Mouse (Mus musculus) stomach, embryonic 15.5 days (tissue): ENCODE data around the gene Vmn2r69. TPM values are rescaled to one million over a fixed set of nuclear protein-coding genes. Genes with fewer than 3 reads are reported as not detected.

Experiments
- ATAC-seq: fragments of 200-750 bp; cut with Nextera tagmentation; 2 replicates; pipeline ENCODE4 v1.8.0; 2017; ENCODE audit warnings: low read depth, moderate number of reproducible peaks, moderate TSS enrichment; ENCODE audit not compliant: insufficient read depth, low FRiP score
- H3K27ac ChIP-seq: fragments of 300-500 bp; sonication (generic); 2 replicates; pipeline ENCODE4 v1.5.1; 2015; ENCODE audit warnings: mild to moderate bottlenecking, inconsistent platforms
- H3K27me3 ChIP-seq: fragments of 300-500 bp; sonication (generic); replicated peaks from 2 replicates; pipeline ENCODE4 v1.6.1; 2015; ENCODE audit warnings: inconsistent platforms
- H3K36me3 ChIP-seq: fragments of 300-500 bp; sonication (generic); 2 replicates; pipeline ENCODE4 v1.6.1; 2015; ENCODE audit warnings: inconsistent platforms
- H3K4me1 ChIP-seq: fragments of 300-500 bp; sonication (generic); 2 replicates; pipeline ENCODE4 v1.6.1; 2015; ENCODE audit warnings: inconsistent platforms
- H3K4me2 ChIP-seq: fragments of 300-500 bp; sonication (generic); 2 replicates; pipeline ENCODE4 v1.6.1; 2015; ENCODE audit warnings: mild to moderate bottlenecking, inconsistent platforms
- H3K4me3 ChIP-seq: fragments of 300-500 bp; sonication (generic); replicated peaks from 2 replicates; pipeline ENCODE4 v1.5.1; 2015; ENCODE audit warnings: inconsistent platforms
- H3K9ac ChIP-seq: fragments of 300-500 bp; sonication (generic); 2 replicates; pipeline ENCODE4 v1.6.1; 2015; ENCODE audit warnings: inconsistent platforms
- H3K9me3 ChIP-seq: fragments of 300-500 bp; sonication (generic); 2 replicates; pipeline ENCODE4 v1.6.1; 2016; ENCODE audit warnings: inconsistent platforms
- WGBS: fragments of 180-500 bp; shearing (Covaris S2); methylation state at CpG from one replicate; pipeline ENCODE4 v1.1.7; 2015; 5-methylcytosine and 5-hydroxymethylcytosine counted together
- polyA plus RNA-seq: library from polyadenylated mRNA; unstranded; fragments of >200 nt; fragmentation: Nextera tagmentation; extraction: Ambion mirVana; gene quantifications from 2 replicates; pipeline ENCODE4 v1.2.1, GENCODE M21; 2015

Gene Vmn2r69
- not detected in 2 replicates for polyA plus RNA-seq

DNA sequence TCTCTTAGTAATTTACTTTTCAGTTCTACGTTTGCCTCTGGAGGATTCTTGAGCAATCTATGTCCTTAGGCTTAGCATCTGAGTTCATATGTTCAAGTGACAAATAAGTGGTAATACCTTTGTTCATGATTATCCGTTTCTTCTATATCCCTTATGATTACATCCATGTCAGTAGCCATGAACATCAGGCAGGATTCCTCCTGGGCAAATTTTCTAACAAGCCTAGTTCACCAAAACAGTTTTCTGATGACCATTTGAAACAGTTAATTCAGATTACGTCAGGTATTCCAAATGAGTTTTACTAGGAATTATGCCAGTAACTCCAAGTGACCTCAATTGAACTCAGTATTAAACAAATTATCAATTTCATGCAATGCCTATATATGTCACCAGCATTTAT is at the start of gene Vmn2r69:
Vmn2r69 (minus strand) TSS at position 101 of the 400 bp plus-strand sequence.
- no peaks in the 10 kb centered on the region for H3K9me3 ChIP-seq
- H3K4me1 ChIP-seq = no peaks in the 10 kb centered on the region
- no peak within 1 kb of the TSS for H3K9ac ChIP-seq
- no peaks in the 10 kb centered on the region for H3K36me3 ChIP-seq
- no peak within 1 kb of the TSS for H3K4me2 ChIP-seq
- ATAC-seq = no peak
- H3K27me3 ChIP-seq = no peaks in the 10 kb centered on the region
- no peak within 1 kb of the TSS for H3K4me3 ChIP-seq
- 70% methylated on average over 3 of the region's 3 CpGs for WGBS
- no peak within 1 kb of the TSS for H3K27ac ChIP-seq

Other genes starting within 250 kb of the Vmn2r69 start
- not detected in 2 replicates for gene Vmn2r68, start 178.1 kb downstream of the Vmn2r69 start, polyA plus RNA-seq
- gene Vmn2r71, start 147.2 kb upstream of the Vmn2r69 start, polyA plus RNA-seq = not detected in 2 replicates
- not detected in 2 replicates for gene Vmn2r70, start 153.3 kb upstream of the Vmn2r69 start, polyA plus RNA-seq